Mouse (Mus musculus) kidney, adult 2 months (tissue): ENCODE data around the gene Ip6k2.

Experiments
- CTCF ChIP-seq: fragments of 200-500 bp; conservative IDR thresholded peaks from 2 replicates; pipeline ENCODE4 v1.5.1; 2011; ENCODE audit warnings: low read depth, mild to moderate bottlenecking, control low read depth, low read length, moderate library complexity, mixed read lengths; ENCODE audit not compliant: insufficient read depth, insufficient read length
- POLR2A ChIP-seq: fragments of 200-500 bp; IDR thresholded peaks from one replicate; pipeline ENCODE4 v1.6.1; 2011; ENCODE audit warnings: low read depth, low read length, control low read depth

GRCm38 (mm10) chr9:108810516-108810915, 26.9 kb downstream of the Ip6k2 start:
- TF ChIP-seq POLR2A (no peak), CTCF (no peak)
